Mouse (Mus musculus): ENCODE measurements around the gene Ntm. TPM values are rescaled to one million over a fixed set of nuclear protein-coding genes. Genes with fewer than 3 reads are reported as not detected.

Gene Ntm
- polyA plus RNA-seq, 1 experiment from 2014 or later = 51.8 TPM

DNA sequence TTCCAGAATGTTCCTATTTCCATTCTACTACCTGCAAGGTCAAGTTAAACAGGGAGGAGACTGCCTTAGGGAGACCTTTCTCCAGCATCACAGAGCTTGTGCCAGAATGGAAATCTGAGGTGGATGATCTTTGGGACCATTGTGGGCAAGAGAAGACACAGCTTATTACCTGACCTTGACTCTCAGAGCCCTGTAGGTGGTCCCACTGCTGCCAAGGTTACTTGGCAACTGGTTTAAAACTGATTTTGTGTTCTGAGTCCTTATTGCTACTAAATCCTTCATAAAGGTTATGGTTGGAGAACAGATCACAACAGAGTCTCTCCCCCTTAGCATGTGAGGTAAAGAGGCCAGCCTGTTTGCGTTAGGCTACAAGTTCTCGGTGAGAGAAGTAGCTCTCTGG is 839.1 kb downstream of the Ntm start:
- H3K27me3 ChIP-seq (replicated peaks) = no peaks in the 10 kb centered on the region
- no peak overlapping the region for H3K9ac ChIP-seq
- no peak overlapping the region for H3K4me2 ChIP-seq
- H3K4me1 ChIP-seq (replicated peaks) = no peaks in the 10 kb centered on the region
- no peak for ATAC-seq (ENCODE audit: insufficient number of reproducible peaks, low FRiP score)
- no peak overlapping the region for H3K4me3 ChIP-seq
- no peaks in the 10 kb centered on the region for H3K36me3 ChIP-seq
- 80% methylated on average over 2 of the region's 2 CpGs for WGBS
- H3K9me3 ChIP-seq (replicated peaks) = no peaks in the 10 kb centered on the region
- no peak overlapping the region for H3K27ac ChIP-seq (ENCODE audit: poor library complexity, severe bottlenecking)

DNA sequence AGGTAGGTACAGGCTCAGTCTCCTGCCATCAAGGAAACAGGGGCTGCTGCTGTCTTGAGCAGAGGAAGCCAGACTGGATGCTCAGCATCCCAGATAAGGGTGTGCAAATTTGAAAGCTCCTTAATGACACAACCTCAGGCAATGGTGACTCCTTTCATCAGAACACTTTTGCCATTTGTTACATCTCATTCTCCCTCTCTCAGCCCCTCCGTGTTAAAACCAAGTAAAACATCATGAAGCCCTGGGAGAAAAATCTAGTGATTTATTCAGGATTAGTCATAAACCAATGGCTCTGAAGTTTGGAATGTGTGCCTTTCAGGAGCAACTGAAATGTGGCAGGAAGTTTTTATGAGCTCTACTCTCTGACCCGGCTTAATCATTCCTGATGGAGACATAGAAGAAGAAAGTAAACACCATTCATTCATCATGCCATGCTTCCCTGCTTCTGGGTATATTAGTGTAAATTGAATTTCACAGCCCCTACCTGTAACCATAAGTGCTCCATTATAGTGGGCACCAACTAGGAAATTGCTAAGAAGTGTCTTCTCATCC is 845.3 kb downstream of the Ntm start:
- Histone ChIP-seq H3K27ac (ENCODE audit: poor library complexity, severe bottlenecking) (no peak overlapping the region), H3K4me1 (replicated peaks) (0 out of 2 replicates have a peak, but pooled peaks cover 2% of the 10 kb centered on the region), H3K4me3 (no peak overlapping the region), H3K9ac (no peak overlapping the region), H3K9me3 (replicated peaks) (no peaks in the 10 kb centered on the region), H3K36me3 (no peaks in the 10 kb centered on the region), H3K27me3 (replicated peaks) (no peaks in the 10 kb centered on the region), H3K4me2 (no peak overlapping the region)
- WGBS = 72% methylated on average over 2 of the region's 2 CpGs
- ATAC-seq (ENCODE audit: insufficient number of reproducible peaks, low FRiP score) = no peak

DNA sequence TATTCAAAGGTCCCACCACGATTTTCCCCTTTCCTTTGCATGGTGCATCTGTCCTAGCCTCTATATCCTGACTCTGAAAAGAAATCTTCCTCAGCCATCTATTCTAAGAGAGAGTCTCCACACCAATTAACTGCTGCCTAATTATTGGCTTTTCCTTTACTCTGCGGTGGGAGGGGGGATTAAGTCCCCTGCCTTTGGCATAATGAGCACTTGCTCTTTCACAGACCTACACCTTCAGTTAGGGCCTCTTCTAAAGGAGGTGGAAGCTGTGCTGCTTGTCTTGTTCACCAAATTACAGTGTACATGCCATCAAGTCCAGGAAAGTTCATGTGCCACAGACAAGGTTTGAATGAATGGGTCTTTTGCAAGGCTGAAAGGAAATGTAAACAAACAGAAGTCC is 847.6 kb downstream of the Ntm start:
- Histone ChIP-seq H3K27ac (ENCODE audit: poor library complexity, severe bottlenecking) (no peak overlapping the region), H3K9ac (no peak overlapping the region), H3K4me3 (no peak overlapping the region), H3K36me3 (no peaks in the 10 kb centered on the region), H3K9me3 (replicated peaks) (no peaks in the 10 kb centered on the region), H3K27me3 (replicated peaks) (no peaks in the 10 kb centered on the region), H3K4me1 (replicated peaks) (0 out of 2 replicates have a peak, but pooled peaks cover 2% of the 10 kb centered on the region), H3K4me2 (no peak overlapping the region)
- WGBS = 45% methylated on average over 2 of the region's 2 CpGs
- ATAC-seq (ENCODE audit: insufficient number of reproducible peaks, low FRiP score) = no peak

DNA sequence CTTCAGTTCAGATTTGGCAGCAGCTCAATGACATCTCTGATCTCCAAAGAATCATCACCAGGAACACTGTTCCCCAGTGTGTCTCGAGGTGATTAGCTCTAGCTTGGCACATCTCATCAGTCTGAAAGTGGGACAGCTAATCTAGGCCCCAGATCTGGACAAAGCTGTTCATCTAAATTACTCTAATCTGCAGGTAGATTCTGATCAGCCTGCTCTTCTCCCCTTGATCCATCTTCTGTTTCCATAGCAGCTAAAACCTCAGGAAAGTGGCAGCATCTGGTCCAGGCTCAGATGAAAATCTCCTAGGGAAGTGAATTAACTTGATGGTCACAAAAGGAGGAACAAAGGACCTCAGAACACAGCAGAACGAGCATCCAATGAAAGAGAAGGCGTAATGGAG is 856.2 kb downstream of the Ntm start:
- Histone ChIP-seq H3K27ac (ENCODE audit: poor library complexity, severe bottlenecking) (no peak overlapping the region), H3K36me3 (no peaks in the 10 kb centered on the region), H3K27me3 (replicated peaks) (no peaks in the 10 kb centered on the region), H3K4me3 (no peak overlapping the region), H3K4me1 (replicated peaks) (no peaks in the 10 kb centered on the region), H3K9ac (no peak overlapping the region), H3K4me2 (no peak overlapping the region), H3K9me3 (replicated peaks) (no peaks in the 10 kb centered on the region)
- WGBS = 65% methylated on average over 3 of the region's 3 CpGs
- ATAC-seq (ENCODE audit: insufficient number of reproducible peaks, low FRiP score) = no peak

DNA sequence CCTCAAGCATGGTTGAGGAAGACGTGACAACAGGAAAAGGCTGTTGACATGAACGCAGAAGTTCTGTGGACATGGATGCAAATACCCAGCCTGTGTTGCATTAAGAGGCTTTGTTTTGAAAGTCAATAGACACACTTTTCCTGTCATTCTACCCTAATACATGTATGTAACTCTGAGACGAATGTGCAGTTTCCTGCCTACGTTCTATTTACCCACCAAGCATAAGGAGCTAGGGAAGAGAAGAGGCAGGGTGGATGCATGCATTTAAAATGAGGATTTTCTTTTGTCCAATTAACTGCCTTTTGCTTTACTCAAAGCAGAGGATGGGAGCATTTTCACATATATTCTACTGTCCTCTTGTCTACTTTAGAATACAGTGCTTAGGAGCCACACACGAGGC is 858.5 kb downstream of the Ntm start:
- Histone ChIP-seq H3K27ac (ENCODE audit: poor library complexity, severe bottlenecking) (no peak overlapping the region), H3K4me1 (replicated peaks) (no peaks in the 10 kb centered on the region), H3K36me3 (no peaks in the 10 kb centered on the region), H3K9me3 (replicated peaks) (no peaks in the 10 kb centered on the region), H3K4me3 (no peak overlapping the region), H3K4me2 (no peak overlapping the region), H3K9ac (no peak overlapping the region), H3K27me3 (replicated peaks) (no peaks in the 10 kb centered on the region)
- ATAC-seq (ENCODE audit: insufficient number of reproducible peaks, low FRiP score) = no peak
- WGBS = 67% methylated on average over 5 of the region's 5 CpGs

DNA sequence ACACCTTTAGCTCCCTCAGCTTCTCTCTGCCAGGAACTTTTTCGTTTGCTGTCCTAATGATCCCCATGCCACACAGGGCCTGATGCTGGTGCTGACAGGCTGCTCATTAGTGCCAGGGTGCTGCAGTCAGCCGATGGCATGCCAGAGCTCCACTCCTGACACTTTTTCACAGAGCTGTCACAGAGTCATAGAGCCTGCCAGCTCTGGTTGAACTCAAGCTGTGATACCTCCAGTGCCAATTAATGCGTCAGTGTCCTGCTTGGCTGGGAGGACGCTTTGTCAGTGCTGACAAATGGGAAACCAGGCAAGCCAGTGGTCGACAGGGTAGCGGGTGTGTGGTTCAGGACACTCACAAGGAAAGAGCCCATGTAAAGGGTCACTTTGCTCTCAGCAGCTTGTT is 858.9 kb downstream of the Ntm start:
- WGBS = 41% methylated on average over 6 of the region's 6 CpGs
- ATAC-seq (ENCODE audit: insufficient number of reproducible peaks, low FRiP score) = no peak
- Histone ChIP-seq H3K4me1 (replicated peaks) (no peaks in the 10 kb centered on the region), H3K36me3 (no peaks in the 10 kb centered on the region), H3K4me2 (no peak overlapping the region), H3K9me3 (replicated peaks) (no peaks in the 10 kb centered on the region), H3K9ac (no peak overlapping the region), H3K27me3 (replicated peaks) (no peaks in the 10 kb centered on the region), H3K4me3 (no peak overlapping the region), H3K27ac (ENCODE audit: poor library complexity, severe bottlenecking) (no peak overlapping the region)

DNA sequence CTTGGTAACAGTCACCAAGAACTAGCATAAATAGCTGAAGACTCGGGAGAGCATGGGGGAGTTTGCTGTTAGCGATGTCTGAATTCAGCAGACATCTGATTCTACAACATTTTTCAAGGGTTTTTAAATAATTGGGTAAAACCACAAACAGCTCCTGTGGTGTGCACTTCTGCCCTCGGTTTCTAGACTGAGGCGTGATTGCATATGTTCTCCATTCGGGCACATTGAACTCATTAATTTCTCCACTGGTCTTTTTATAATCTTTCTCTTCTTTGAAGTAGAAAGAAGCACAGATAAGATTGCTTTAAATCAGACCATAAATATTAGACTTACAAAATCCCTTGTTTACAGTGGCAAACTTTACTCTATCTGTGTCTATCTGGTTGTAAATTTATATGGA is 862.3 kb downstream of the Ntm start:
- no peak overlapping the region for H3K27ac ChIP-seq (ENCODE audit: poor library complexity, severe bottlenecking)
- H3K9ac ChIP-seq = no peak overlapping the region
- H3K36me3 ChIP-seq = no peaks in the 10 kb centered on the region
- 75% methylated on average over 5 of the region's 5 CpGs for WGBS
- H3K4me2 ChIP-seq = no peak overlapping the region
- no peak overlapping the region for H3K4me3 ChIP-seq
- no peak for ATAC-seq (ENCODE audit: insufficient number of reproducible peaks, low FRiP score)
- H3K9me3 ChIP-seq (replicated peaks) = no peaks in the 10 kb centered on the region
- no peaks in the 10 kb centered on the region for H3K4me1 ChIP-seq (replicated peaks)
- no peaks in the 10 kb centered on the region for H3K27me3 ChIP-seq (replicated peaks)

DNA sequence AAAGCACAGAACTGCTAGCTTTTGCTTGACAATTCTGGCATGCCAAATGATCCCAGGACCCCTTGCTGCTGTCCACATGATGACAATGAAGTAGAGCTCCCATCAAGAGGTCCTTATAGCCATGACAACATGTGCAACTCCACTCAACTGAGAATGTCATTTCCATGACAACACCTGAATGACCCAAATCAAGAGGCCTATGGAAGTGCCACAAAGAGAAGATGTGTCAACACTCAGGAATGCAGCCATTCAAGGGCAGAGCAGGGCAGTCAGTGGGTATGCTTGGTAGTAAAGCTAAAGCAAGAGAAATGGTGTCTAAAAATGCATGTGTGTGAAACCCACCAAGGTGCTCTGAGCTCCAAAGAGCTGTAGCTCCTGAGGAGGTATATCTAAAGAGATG is 870.5 kb downstream of the Ntm start:
- Histone ChIP-seq H3K9me3 (replicated peaks) (no peaks in the 10 kb centered on the region), H3K36me3 (no peaks in the 10 kb centered on the region), H3K4me2 (no peak overlapping the region), H3K27me3 (replicated peaks) (no peaks in the 10 kb centered on the region), H3K4me3 (no peak overlapping the region), H3K9ac (no peak overlapping the region), H3K4me1 (replicated peaks) (peaks cover 7% of the 10 kb centered on the region), H3K27ac (ENCODE audit: poor library complexity, severe bottlenecking) (peak overlapping the region; percentile 47; the same call in 1 of the 2 replicates)
- ATAC-seq (ENCODE audit: insufficient number of reproducible peaks, low FRiP score) = no peak

DNA sequence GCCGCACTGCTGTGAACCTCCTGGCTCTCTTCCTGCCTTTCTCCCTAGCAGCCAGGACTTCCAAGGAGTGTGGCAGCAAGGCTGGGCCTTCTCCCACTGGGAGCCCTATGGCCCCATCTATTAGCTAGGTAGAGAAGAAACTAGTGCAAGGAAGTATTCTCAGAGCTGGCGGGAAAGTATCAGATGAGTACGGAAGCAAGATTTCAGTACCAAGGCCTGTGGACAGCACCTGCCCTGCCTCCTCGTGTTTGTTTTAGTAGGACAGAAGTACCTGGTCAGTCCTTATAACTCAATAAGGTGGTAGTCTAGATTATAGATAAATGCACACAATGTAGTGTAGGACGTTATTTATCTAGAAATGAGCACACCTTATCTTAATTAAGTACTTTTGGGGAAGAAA is 874.3 kb downstream of the Ntm start:
- Histone ChIP-seq H3K27me3 (replicated peaks) (no peaks in the 10 kb centered on the region), H3K4me3 (no peak overlapping the region), H3K9me3 (replicated peaks) (no peaks in the 10 kb centered on the region), H3K4me1 (replicated peaks) (peaks cover 7% of the 10 kb centered on the region), H3K9ac (no peak overlapping the region), H3K27ac (ENCODE audit: poor library complexity, severe bottlenecking) (no peak overlapping the region), H3K4me2 (no peak overlapping the region), H3K36me3 (no peaks in the 10 kb centered on the region)
- ATAC-seq (ENCODE audit: insufficient number of reproducible peaks, low FRiP score) = no peak
- WGBS = 41% methylated on average over 5 of the region's 5 CpGs

DNA sequence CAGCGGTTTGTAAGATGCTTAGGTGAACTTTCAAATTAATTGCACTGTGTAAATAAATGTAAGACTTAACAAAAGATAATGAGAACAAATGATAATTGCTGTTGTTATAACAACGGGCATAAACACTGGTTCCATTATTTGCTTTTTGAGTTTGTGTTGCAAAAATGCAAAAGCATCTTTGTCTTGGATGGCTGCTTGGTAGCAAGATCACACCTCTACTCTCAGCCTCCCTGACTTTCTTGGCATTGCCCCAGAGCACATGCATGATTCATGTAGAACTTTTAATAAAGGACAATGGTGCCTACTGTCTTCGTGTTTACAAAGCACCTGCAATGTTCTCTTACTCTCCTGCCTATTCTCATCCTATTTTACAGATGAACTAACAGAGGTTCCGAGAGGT is 875.3 kb downstream of the Ntm start:
- no peak for ATAC-seq (ENCODE audit: insufficient number of reproducible peaks, low FRiP score)
- 70% methylated on average over 4 of the region's 4 CpGs for WGBS

DNA sequence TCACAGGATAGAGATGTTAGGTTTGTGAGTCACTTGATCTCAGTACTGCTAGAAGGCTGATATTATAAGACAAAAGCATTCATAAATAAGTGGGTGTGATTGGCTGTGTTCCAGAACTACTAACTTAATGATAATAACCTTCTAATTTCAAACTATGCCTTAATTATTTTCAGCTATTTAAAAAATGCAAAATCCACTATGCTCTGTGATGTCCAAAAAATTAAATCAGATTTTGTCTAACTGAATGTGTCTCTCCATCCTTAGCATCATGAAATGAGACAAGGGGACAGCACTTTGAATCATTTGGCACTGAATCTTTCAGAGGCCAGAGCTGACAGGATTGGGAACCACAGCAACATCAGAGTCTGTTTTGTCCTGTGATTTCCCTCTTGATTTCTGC is 875.8 kb downstream of the Ntm start:
- Histone ChIP-seq H3K9me3 (replicated peaks) (no peaks in the 10 kb centered on the region), H3K4me2 (no peak overlapping the region), H3K27me3 (replicated peaks) (no peaks in the 10 kb centered on the region), H3K9ac (no peak overlapping the region), H3K27ac (ENCODE audit: poor library complexity, severe bottlenecking) (no peak overlapping the region), H3K36me3 (no peaks in the 10 kb centered on the region), H3K4me1 (replicated peaks) (peaks cover 1% of the 10 kb centered on the region; the same call in 1 of the 2 replicates), H3K4me3 (no peak overlapping the region)
- ATAC-seq (ENCODE audit: insufficient number of reproducible peaks, low FRiP score) = no peak

More for the DNA sequence above, 875.3 kb downstream of the Ntm start:
- Histone ChIP-seq H3K4me1 (replicated peaks) (peaks cover 6% of the 10 kb centered on the region), H3K27ac (ENCODE audit: poor library complexity, severe bottlenecking) (no peak overlapping the region), H3K4me3 (no peak overlapping the region), H3K27me3 (replicated peaks) (no peaks in the 10 kb centered on the region), H3K9ac (no peak overlapping the region), H3K36me3 (no peaks in the 10 kb centered on the region), H3K4me2 (no peak overlapping the region), H3K9me3 (replicated peaks) (no peaks in the 10 kb centered on the region)

DNA sequence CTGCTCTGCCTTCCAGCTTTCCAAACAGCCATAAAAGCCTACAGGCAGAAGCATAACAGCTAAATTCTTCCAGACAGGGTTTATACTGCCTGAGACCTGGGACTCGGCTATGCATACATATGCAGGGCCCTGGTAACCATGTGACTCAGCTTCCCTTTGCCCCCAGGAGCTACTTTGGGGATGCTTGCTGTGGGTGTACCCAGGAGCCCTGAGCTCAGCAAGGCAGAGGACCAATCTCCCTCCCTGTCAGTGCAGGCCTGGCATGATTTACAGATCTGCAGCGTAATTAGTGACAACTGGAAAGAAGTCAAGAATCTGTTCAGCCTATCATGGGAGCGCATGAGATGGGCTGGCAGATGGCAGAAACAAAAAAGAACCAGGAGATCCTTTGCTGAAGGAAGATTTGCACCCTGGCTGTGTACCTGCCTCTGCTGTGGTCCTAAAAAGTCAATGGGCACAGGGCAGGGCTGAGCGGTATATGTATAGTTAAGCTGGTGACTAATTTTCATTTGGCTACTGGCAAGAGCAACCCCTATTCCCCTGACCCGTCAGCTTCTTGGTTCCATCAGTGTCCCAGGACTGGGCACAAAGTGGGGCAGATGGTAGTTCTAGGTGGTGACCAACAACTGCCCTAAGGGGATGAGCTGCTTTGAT is 886.9 kb downstream of the Ntm start:
- H3K36me3 ChIP-seq = no peaks in the 10 kb centered on the region
- H3K4me2 ChIP-seq = no peak overlapping the region
- H3K27ac ChIP-seq (ENCODE audit: poor library complexity, severe bottlenecking) = no peak overlapping the region
- no peak for ATAC-seq (ENCODE audit: insufficient number of reproducible peaks, low FRiP score)
- no peaks in the 10 kb centered on the region for H3K4me1 ChIP-seq (replicated peaks)
- 85% methylated on average over 5 of the region's 5 CpGs for WGBS
- H3K4me3 ChIP-seq = no peak overlapping the region
- no peaks in the 10 kb centered on the region for H3K27me3 ChIP-seq (replicated peaks)
- H3K9me3 ChIP-seq (replicated peaks) = no peaks in the 10 kb centered on the region
- no peak overlapping the region for H3K9ac ChIP-seq
